Mouse (Mus musculus) cerebellum, adult 2 months (tissue): Measurements from ENCODE around the gene Trim26. TPM values are rescaled to one million over a fixed set of nuclear protein-coding genes. Genes with fewer than 3 reads are reported as not detected.
"Not testable (repeated sequence)": the region's sequence is repeated elsewhere in the genome, so short reads cannot be mapped to it uniquely, and the experiment has no call there.

Source experiments
- DNase-seq, 2 experiments: peaks; one replicate each; pipeline ENCODE4 v3.0.0; 2021
- H3K27ac ChIP-seq: fragments of 200-500 bp; 2 replicates; pipeline ENCODE4 v1.5.1; 2012; ENCODE audit warnings: low read length, control low read depth, inconsistent platforms; ENCODE audit not compliant: insufficient read depth
- H3K27me3 ChIP-seq: fragments of 200-500 bp; 2 replicates; pipeline ENCODE4 v1.6.1; 2012; ENCODE audit warnings: inconsistent platforms, mild to moderate bottlenecking, low read length, moderate library complexity; ENCODE audit not compliant: control insufficient read depth, insufficient read depth
- H3K4me1 ChIP-seq: fragments of 200-500 bp; 2 replicates; pipeline ENCODE4 v1.6.1; 2011; ENCODE audit warnings: low read length; ENCODE audit not compliant: control insufficient read depth, insufficient read depth
- H3K4me3 ChIP-seq: fragments of 200-500 bp; replicated peaks from 2 replicates; pipeline ENCODE3; 2011; ENCODE audit warnings: mild to moderate bottlenecking, low read depth, low read length, control low read depth; ENCODE audit not compliant: insufficient read depth
- CTCF ChIP-seq: fragments of 200-500 bp; IDR thresholded peaks from 2 replicates; pipeline ENCODE4 v1.5.1; 2011; ENCODE audit warnings: low read depth, mild to moderate bottlenecking, control low read depth, low read length, moderate library complexity, borderline replicate concordance; ENCODE audit not compliant: insufficient read depth
- POLR2A ChIP-seq: fragments of 200-500 bp; IDR thresholded peaks from 2 replicates; pipeline ENCODE4 v1.6.1; 2011; ENCODE audit warnings: low read length, control low read depth, borderline replicate concordance; ENCODE audit not compliant: insufficient read depth
- WGBS: fragments of 180-500 bp; shearing (Covaris S2); methylation state at CpG from one replicate; pipeline ENCODE4 v1.1.7; 2018; 5-methylcytosine and 5-hydroxymethylcytosine counted together
- polyA plus RNA-seq: library from polyadenylated mRNA; depleted of rRNA; stranded (reverse); fragments of >200 nt; gene quantifications from 2 replicates; pipeline ENCODE4 v1.2.3, GENCODE M21; 2012

The Trim26 gene
- polyA plus RNA-seq, 1 experiment: 29.9 TPM

- H3K27ac ChIP-seq: no peak overlapping the region
- H3K4me1 ChIP-seq: 0 out of 2 replicates have a peak, but pooled peaks cover 4% of the 10 kb centered on the region
- DNase-seq: no peak
- 46% methylated on average over 25 of the region's 25 CpGs for WGBS
- H3K27me3 ChIP-seq: no peaks in the 10 kb centered on the region
- no peak overlapping the region for H3K4me3 ChIP-seq
- no peak for TF ChIP-seq CTCF
- TF ChIP-seq POLR2A: no peak
Observed at GRCm38 (mm10) chr17:36869955-36870810, 33.2 kb downstream of the Trim26 start.

- H3K27ac ChIP-seq: no peak overlapping the region
- H3K4me3 ChIP-seq: no peak overlapping the region
- no peaks in the 10 kb centered on the region for H3K4me1 ChIP-seq
- H3K27me3 ChIP-seq: no peaks in the 10 kb centered on the region
- no peak for DNase-seq
- 56% methylated on average over 4 of the region's 4 CpGs for WGBS
- TF ChIP-seq CTCF: no peak
- TF ChIP-seq POLR2A: no peak
Observed at GRCm38 (mm10) chr17:36874636-36875035, 37.7 kb downstream of the Trim26 start.

GRCm38 (mm10) chr17:36883350-36883749, 46.4 kb downstream of the Trim26 start:
- Histone ChIP-seq H3K4me3 (no peak overlapping the region), H3K4me1 (no peaks in the 10 kb centered on the region), H3K27ac (no peak overlapping the region), H3K27me3 (no peaks in the 10 kb centered on the region)
- no peak for DNase-seq
- 52% methylated on average over 2 of the region's 2 CpGs for WGBS
- TF ChIP-seq POLR2A (no peak), CTCF (no peak)

GRCm38 (mm10) chr17:36885132-36885790, 48.3 kb downstream of the Trim26 start:
- TF ChIP-seq CTCF: no peak
- no peak for TF ChIP-seq POLR2A
- WGBS: 91% methylated on average over 12 of the region's 12 CpGs
- DNase-seq: no peak
- Histone ChIP-seq H3K27me3 (no peaks in the 10 kb centered on the region), H3K4me3 (no peak overlapping the region), H3K4me1 (no peaks in the 10 kb centered on the region), H3K27ac (no peak overlapping the region)

- no peak for DNase-seq
- Histone ChIP-seq H3K27me3 (no peaks in the 10 kb centered on the region), H3K4me1 (no peaks in the 10 kb centered on the region), H3K27ac (no peak within 1 kb of the TSS), H3K4me3 (no peak within 1 kb of the TSS)
- TF ChIP-seq POLR2A: no peak
- no peak for TF ChIP-seq CTCF
- 90% methylated on average over 5 of the region's 5 CpGs for WGBS
Observed at GRCm38 (mm10) chr17:36890073-36890903, 53.4 kb downstream of the Trim26 start, which contains the start of gene Trim40. Gene Trim40, minus strand, starts transcription at chr17:36890123.

- WGBS: 84% methylated on average over 1 of the region's 1 CpGs
- H3K27me3 ChIP-seq, H3K27ac ChIP-seq, H3K4me1 ChIP-seq, H3K4me3 ChIP-seq, DNase-seq: not testable (repeated sequence)
Observed at GRCm38 (mm10) chr17:36891496-36891895, 54.6 kb downstream of the Trim26 start.

- Histone ChIP-seq H3K4me1 (no peaks in the 10 kb centered on the region), H3K27ac (no peak overlapping the region), H3K4me3 (no peak overlapping the region), H3K27me3 (no peaks in the 10 kb centered on the region)
- no peak for TF ChIP-seq POLR2A
- peak; percentile 63; the same call in 1 of the 2 replicates for TF ChIP-seq CTCF
- 3% methylated on average over 2 of the region's 2 CpGs for WGBS
- DNase-seq: peak; percentile 23 to 25
Observed at GRCm38 (mm10) chr17:36892362-36892761, 55.4 kb downstream of the Trim26 start.

DNA sequence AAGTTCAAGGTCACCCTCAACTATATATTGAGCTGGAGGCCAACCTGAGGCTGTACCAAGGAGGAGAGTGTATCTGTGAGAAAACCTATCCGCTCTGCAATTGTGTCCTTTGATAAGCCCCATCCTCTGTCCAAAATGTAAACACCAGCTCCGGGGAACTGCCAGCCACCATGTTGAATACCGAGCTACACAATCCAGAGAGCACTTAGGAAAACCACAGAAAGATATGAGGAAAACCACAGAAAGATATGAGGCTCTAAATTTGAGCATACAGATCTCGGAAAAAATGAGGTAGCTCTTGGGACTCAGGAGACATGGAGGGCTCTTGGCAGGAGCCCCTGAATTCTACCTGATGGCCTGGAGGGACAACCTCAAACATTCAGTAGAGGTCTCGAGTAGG, 56.5 kb downstream of the Trim26 start:
- no peak for DNase-seq
- Histone ChIP-seq H3K4me3 (no peak overlapping the region), H3K27me3 (no peaks in the 10 kb centered on the region), H3K4me1 (no peaks in the 10 kb centered on the region), H3K27ac (no peak overlapping the region)
- no peak for TF ChIP-seq CTCF
- WGBS: 82% methylated on average over 5 of the region's 5 CpGs
